Mouse (Mus musculus) cortical plate, adult 2 months (tissue): ENCODE measurements around the gene Hypk.
A peak's percentile ranks its signal among the peaks of the same experiment; 100 is the strongest.

Experiments
- CTCF ChIP-seq: fragments of 200-500 bp; IDR thresholded peaks from 2 replicates; pipeline ENCODE4 v1.5.1; 2011; ENCODE audit warnings: mild to moderate bottlenecking, control low read depth, low read length; ENCODE audit not compliant: insufficient read depth; ENCODE audit errors: extremely low read depth
- POLR2A ChIP-seq: fragments of 200-500 bp; IDR thresholded peaks from 2 replicates; pipeline ENCODE4 v1.6.1; 2011; ENCODE audit warnings: mild to moderate bottlenecking, low read length, control low read depth; ENCODE audit not compliant: insufficient read depth; ENCODE audit errors: extremely low read depth

DNA sequence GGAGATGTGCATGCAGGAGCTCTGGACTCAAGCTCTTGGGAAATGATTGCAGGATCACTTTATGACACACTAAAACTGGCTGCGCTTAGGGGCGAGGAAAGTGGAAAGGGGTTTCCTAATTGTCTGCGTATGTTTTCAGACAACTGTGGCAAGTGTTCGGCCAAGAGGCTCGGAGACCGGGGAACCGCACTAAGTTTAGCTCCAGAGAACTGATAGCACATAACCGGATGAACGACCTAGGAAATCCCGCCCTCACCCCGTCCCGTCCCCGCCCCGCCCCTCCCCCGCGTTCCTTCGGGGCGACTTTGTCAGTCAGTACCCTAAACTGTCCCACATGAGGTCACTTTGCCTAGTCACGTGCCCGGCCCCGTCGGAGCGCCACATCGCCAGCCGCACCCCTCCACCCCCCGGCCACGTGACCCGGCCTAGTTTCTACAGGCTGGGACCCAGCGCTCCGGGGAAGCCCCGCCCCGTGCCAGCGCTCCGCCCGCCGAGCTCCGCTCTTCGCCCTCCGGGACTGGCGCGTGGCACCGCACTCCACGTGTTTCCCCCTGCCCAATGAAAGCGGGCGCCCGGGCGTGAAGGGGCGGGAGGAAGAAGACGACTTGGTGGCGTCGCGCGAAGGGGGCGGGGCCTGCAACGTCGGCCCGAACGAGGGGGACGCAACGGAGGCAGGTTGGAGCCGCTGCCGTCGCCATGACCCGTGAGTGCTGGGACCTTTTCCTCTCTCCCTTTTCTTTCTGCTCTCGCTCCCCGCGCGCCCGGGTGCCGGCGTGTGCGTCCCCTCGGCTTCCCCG lies 4.2 kb upstream of the Hypk start, which contains the start of gene Serf2:
- TF ChIP-seq CTCF (no peak), POLR2A (peak; percentile 95)
